Mouse (Mus musculus) heart, embryonic 10.5 days (tissue): ENCODE data around the gene Gan. TPM values are rescaled to one million over a fixed set of nuclear protein-coding genes. Genes with fewer than 3 reads are reported as not detected.
A peak's percentile ranks its signal among the peaks of the same experiment; 100 is the strongest.

ENCODE experiments used
- DNase-seq: peaks from one replicate; pipeline ENCODE4 v3.0.0-alpha.2; 2017; ENCODE audit warnings: low spot score
- H3K27ac ChIP-seq: fragments of 300-500 bp; sonication (generic); 2 replicates; pipeline ENCODE4 v1.5.1; 2016; ENCODE audit warnings: mild to moderate bottlenecking
- H3K27me3 ChIP-seq: fragments of 300-500 bp; sonication (generic); 2 replicates; pipeline ENCODE4 v1.6.1; 2016; ENCODE audit warnings: mild to moderate bottlenecking; ENCODE audit not compliant: poor library complexity, insufficient read depth, severe bottlenecking
- H3K36me3 ChIP-seq: fragments of 300-500 bp; sonication (generic); 2 replicates; pipeline ENCODE4 v1.6.1; 2016; ENCODE audit warnings: mild to moderate bottlenecking, moderate library complexity
- H3K4me1 ChIP-seq: fragments of 300-500 bp; sonication (generic); 2 replicates; pipeline ENCODE4 v1.6.1; 2016; ENCODE audit warnings: mild to moderate bottlenecking
- H3K4me3 ChIP-seq: fragments of 300-500 bp; sonication (generic); 2 replicates; pipeline ENCODE4 v1.5.1; 2016; ENCODE audit warnings: mild to moderate bottlenecking, moderate library complexity
- H3K9me3 ChIP-seq: fragments of 300-500 bp; sonication (generic); 2 replicates; pipeline ENCODE4 v1.6.1; 2016; ENCODE audit warnings: mild to moderate bottlenecking, moderate library complexity
- WGBS: fragments of 180-500 bp; shearing (Covaris S2); methylation state at CpG from one replicate; pipeline ENCODE4 v1.1.7; 2016; 5-methylcytosine and 5-hydroxymethylcytosine counted together
- polyA plus RNA-seq: library from polyadenylated mRNA; unstranded; fragments of >200 nt; fragmentation: Nextera tagmentation; extraction: Ambion mirVana; gene quantifications from 2 replicates; pipeline ENCODE4 v1.2.1, GENCODE M21; 2016

The Gan gene
- polyA plus RNA-seq, 1 experiment from 2014 or later: 1.9 TPM

- WGBS: 85% methylated on average over 4 of the region's 4 CpGs
- Histone ChIP-seq H3K27me3 (no peaks in the 10 kb centered on the region), H3K4me3 (no peak overlapping the region), H3K36me3 (peaks cover 54% of the 10 kb centered on the region), H3K9me3 (no peaks in the 10 kb centered on the region), H3K4me1 (peaks cover 56% of the 10 kb centered on the region), H3K27ac (no peak overlapping the region)
- DNase-seq: no peak
Measured at GRCm38 (mm10) chr8:117196593-117196992, 38.7 kb downstream of the Gan start.

DNA sequence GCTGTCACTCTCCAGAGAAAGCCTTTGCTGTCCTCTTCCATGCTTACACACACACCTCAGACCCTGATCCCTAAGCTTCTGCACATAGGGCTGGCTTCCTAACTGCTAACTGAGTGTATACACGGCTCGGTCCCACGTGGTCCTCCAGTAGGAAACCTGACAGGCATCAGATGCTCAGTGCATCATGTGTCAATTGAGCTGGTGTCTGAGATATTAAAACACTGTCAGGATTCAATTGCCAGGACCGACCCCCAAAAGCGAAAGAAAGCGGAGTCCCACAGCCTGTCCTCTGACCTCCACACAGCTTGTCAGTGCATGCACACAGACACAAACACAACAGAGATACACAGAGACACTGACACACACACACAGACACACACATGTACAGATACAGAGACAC, 39.6 kb downstream of the Gan start:
- H3K4me3 ChIP-seq: 0 out of 2 replicates have a peak overlapping the region, but pooled peaks have one; percentile 31
- peak overlapping the region; percentile 75 for H3K27ac ChIP-seq
- H3K27me3 ChIP-seq: no peaks in the 10 kb centered on the region
- no peak for DNase-seq
- H3K4me1 ChIP-seq: peaks cover 59% of the 10 kb centered on the region
- WGBS: 87% methylated on average over 6 of the region's 6 CpGs
- no peaks in the 10 kb centered on the region for H3K9me3 ChIP-seq
- peaks cover 47% of the 10 kb centered on the region for H3K36me3 ChIP-seq

DNA sequence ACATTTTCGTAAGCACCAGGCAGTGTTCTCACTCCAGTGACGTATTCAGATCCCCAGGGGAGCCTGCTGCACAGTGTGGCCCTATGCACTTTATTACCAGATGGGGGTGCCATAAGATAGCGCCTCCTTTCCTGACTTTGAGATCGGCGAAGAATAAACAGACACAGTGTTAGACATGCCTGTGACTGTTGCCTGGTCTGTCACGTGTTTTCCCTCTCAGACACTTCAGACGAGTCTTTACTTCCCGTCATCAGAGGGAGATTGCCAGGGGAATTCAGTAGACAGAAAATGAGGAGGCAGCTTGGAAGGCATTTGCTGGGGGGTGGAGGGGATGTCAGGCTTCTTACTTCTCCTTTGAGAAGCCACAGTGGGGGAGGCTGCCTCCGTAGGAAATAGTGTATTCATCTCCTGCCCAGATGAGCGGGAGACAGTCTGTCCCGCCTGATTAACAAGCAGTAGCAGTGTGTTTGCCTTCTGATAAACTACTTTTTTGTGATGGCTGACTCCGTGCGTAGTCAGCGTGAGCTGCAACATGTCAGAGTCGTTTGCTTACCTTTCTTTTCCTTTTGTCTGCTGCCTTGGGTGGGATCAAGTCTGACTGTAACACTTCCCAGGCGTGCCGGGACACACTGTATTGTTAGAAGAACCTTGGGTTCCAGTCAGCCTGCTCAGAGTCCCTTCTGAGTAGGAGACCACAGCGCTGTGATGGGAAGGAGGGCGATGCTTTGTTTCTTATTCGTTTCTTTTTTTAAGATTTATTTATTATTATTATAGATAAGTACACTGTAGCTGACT, 40.4 kb downstream of the Gan start:
- Histone ChIP-seq H3K27me3 (no peaks in the 10 kb centered on the region), H3K9me3 (no peaks in the 10 kb centered on the region), H3K36me3 (peaks cover 45% of the 10 kb centered on the region), H3K27ac (peak overlapping the region; percentile 75), H3K4me3 (peak overlapping the region; percentile 31; the same call in 1 of the 2 replicates), H3K4me1 (peaks cover 52% of the 10 kb centered on the region)
- DNase-seq: peak; percentile 87
- WGBS: 29% methylated on average over 20 of the region's 20 CpGs

GRCm38 (mm10) chr8:117199658-117200057, 41.7 kb downstream of the Gan start:
- no peaks in the 10 kb centered on the region for H3K27me3 ChIP-seq
- H3K27ac ChIP-seq: peak overlapping the region; percentile 75; the same call in 1 of the 2 replicates
- 23% methylated on average over 6 of the region's 6 CpGs for WGBS
- H3K36me3 ChIP-seq: peaks cover 44% of the 10 kb centered on the region
- peak; percentile 85 for DNase-seq
- peaks cover 51% of the 10 kb centered on the region for H3K4me1 ChIP-seq
- no peak overlapping the region for H3K4me3 ChIP-seq
- H3K9me3 ChIP-seq: no peaks in the 10 kb centered on the region

GRCm38 (mm10) chr8:117200346-117200745, 42.4 kb downstream of the Gan start:
- Histone ChIP-seq H3K4me3 (no peak overlapping the region), H3K27me3 (no peaks in the 10 kb centered on the region), H3K9me3 (no peaks in the 10 kb centered on the region), H3K36me3 (peaks cover 43% of the 10 kb centered on the region), H3K4me1 (peaks cover 51% of the 10 kb centered on the region), H3K27ac (peak overlapping the region; percentile 81)
- 48% methylated on average over 13 of the region's 13 CpGs for WGBS
- no peak for DNase-seq

DNA sequence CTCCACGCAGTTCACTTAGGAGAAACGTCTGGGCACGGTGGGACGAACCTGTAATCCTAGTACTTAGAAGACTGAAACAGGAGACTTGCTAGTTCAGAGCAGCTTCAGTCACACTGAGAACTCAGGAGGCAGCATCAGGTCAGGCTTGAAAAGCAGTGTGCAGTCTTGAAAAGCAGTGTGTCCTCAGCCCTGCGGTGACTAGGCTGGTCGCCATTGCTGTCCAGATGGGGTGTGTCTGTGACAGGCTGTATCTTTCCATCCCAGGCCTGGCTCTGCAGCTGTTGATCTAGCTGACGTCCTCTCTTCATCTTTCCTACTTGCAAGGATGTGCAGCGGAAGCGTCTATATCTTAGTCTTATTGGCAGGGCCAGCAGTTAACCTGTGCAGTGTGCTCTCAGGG, 42.9 kb downstream of the Gan start:
- H3K27me3 ChIP-seq: no peaks in the 10 kb centered on the region
- no peaks in the 10 kb centered on the region for H3K9me3 ChIP-seq
- H3K4me1 ChIP-seq: peaks cover 51% of the 10 kb centered on the region
- peak overlapping the region; percentile 81 for H3K27ac ChIP-seq
- peaks cover 40% of the 10 kb centered on the region for H3K36me3 ChIP-seq
- peak; percentile 89 for DNase-seq
- no peak overlapping the region for H3K4me3 ChIP-seq
- 74% methylated on average over 9 of the region's 9 CpGs for WGBS

DNA sequence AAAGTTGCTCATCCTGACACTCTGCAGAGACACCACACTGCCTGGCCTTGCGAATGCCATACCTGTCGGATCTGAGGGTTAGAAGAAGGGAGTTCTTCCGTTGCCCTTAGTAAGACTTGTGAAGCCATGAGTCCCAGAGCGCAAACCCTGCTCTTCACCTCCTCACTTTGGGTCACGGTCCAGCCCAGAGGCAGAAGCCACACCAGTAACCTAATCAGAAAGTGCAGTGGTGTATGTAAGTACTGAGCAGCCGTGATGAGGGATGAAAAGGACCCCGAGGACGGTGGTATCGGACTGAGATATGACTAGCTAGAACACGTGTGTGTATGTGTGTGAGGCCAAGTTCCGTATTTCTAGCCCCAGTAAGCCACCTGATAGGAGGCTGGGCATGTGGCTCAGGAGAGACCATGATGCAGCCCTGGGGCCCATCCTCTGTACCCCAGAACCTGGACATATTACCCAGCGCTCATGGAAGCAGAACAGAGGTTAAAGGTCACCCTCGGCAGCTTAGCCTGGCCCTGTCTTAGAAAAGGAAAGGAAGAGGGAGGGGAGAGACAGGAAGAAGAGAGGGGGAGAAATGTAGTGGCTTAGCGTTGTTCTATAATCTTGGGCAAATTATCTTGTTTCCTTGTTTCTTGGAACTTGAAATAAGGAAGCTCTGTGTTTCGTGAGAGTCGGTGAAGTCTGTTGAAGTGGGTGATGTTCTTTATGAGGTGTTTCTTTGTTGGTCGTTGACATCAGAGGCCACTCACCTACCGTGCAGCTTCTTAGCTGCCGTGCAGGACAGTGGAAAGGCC, 43.5 kb downstream of the Gan start:
- no peaks in the 10 kb centered on the region for H3K27me3 ChIP-seq
- peaks cover 51% of the 10 kb centered on the region for H3K4me1 ChIP-seq
- no peaks in the 10 kb centered on the region for H3K9me3 ChIP-seq
- 70% methylated on average over 19 of the region's 19 CpGs for WGBS
- no peak overlapping the region for H3K4me3 ChIP-seq
- H3K27ac ChIP-seq: peak overlapping the region; percentile 81
- H3K36me3 ChIP-seq: peaks cover 38% of the 10 kb centered on the region
- DNase-seq: no peak

DNA sequence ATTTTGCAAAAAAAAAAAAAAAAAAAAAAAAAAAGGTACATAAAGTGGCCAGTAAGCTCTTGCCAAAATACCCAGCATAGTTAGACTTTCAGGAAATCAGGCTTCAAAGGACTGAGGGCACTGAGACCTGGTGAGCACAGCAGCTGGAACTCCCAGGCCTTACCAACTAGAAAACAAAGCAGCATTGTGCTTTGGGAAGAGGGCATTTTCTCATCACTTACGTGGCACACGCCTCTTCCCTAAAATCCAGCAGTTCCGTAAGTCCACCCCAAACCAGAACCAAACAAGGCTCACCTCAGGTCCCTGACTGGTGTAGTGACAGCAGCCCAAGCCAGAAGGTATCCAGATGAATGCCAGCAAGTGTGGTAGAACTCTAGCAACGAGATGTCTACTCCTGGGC, 45.1 kb downstream of the Gan start:
- Histone ChIP-seq H3K4me3 (no peak overlapping the region), H3K27me3 (no peaks in the 10 kb centered on the region), H3K9me3 (no peaks in the 10 kb centered on the region), H3K36me3 (peaks cover 32% of the 10 kb centered on the region; the same call in 1 of the 2 replicates), H3K27ac (no peak overlapping the region), H3K4me1 (peaks cover 42% of the 10 kb centered on the region)
- no peak for DNase-seq
- 93% methylated on average over 4 of the region's 4 CpGs for WGBS

DNA sequence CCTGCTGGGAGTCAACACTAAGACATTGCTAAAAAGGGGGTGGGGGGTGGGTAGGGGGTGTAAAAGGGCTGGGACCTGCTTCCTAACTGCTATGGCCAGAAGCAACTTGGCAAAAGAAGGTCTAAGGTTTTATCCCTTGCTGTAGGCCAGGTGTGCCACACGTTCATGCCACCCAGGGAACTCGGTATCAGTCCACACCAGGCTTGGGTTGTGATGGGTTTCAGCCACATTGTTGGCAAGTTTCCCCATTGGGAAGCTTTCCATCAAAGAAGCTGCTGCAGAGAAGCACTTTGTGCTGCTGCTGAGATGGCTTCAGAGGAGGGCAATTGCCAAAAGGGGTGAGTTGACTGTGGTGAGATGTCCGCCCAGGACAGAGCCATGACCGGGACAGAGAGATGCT, 47.9 kb downstream of the Gan start:
- H3K9me3 ChIP-seq: no peaks in the 10 kb centered on the region
- no peak for DNase-seq
- H3K27ac ChIP-seq: no peak overlapping the region
- H3K27me3 ChIP-seq: no peaks in the 10 kb centered on the region
- H3K4me1 ChIP-seq: peaks cover 18% of the 10 kb centered on the region
- peaks cover 45% of the 10 kb centered on the region; the same call in 1 of the 2 replicates for H3K36me3 ChIP-seq
- H3K4me3 ChIP-seq: no peak overlapping the region
- WGBS: 89% methylated on average over 4 of the region's 4 CpGs

DNA sequence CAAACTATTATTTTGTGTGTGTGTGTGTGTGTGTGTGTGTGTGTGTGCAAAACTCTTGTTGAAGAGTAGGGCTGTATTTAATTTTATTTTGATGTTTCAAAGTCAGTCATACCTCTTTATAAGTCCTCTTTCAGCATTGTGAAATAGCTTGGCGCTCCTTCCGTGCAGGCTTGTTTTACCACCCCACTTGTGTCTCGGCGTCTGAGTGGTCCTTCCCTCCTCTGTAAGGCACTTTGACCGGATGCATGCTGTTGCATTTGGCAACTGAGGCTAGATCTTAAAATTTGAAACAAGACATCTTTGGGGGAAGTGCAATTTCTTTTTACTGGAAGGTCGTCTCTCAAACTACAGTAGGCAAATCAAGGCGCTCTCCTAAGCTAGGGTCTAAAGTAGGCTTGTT, 48.7 kb downstream of the Gan start:
- 94% methylated on average over 7 of the region's 7 CpGs for WGBS
- Histone ChIP-seq H3K4me3 (no peak overlapping the region), H3K27ac (no peak overlapping the region)

DNA sequence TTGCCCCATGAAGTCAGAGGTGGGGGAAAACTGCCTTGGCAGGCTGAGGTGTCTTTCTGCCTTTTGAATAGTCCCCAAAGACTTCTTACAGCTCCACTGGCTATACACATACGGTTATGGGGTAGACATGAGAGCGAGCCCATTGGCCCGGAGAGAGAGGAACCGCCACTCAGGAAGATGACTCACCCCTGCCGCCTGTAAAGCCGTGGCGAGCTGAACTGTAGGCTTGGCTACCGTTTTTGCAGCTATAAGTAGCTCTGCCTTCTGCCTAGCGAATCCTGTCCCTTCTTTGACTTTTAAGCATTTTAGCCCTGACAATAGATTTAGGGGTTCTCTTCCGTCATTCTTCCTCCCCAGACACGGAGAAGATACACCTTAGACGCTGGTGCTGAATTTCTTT, 51.2 kb downstream of the Gan start:
- 82% methylated on average over 12 of the region's 12 CpGs for WGBS
- Histone ChIP-seq H3K27me3 (no peaks in the 10 kb centered on the region), H3K9me3 (no peaks in the 10 kb centered on the region), H3K36me3 (peaks cover 38% of the 10 kb centered on the region; the same call in 1 of the 2 replicates), H3K4me1 (0 out of 2 replicates have a peak, but pooled peaks cover 15% of the 10 kb centered on the region), H3K4me3 (no peak overlapping the region), H3K27ac (no peak overlapping the region)
- no peak for DNase-seq

More for the DNA sequence above, 48.7 kb downstream of the Gan start:
- Histone ChIP-seq H3K36me3 (peaks cover 39% of the 10 kb centered on the region; the same call in 1 of the 2 replicates), H3K9me3 (no peaks in the 10 kb centered on the region), H3K4me1 (peaks cover 11% of the 10 kb centered on the region; the same call in 1 of the 2 replicates), H3K27me3 (no peaks in the 10 kb centered on the region)
- DNase-seq: no peak

- H3K36me3 ChIP-seq: peaks cover 35% of the 10 kb centered on the region; the same call in 1 of the 2 replicates
- H3K4me1 ChIP-seq: 0 out of 2 replicates have a peak, but pooled peaks cover 15% of the 10 kb centered on the region
- WGBS: 90% methylated on average over 11 of the region's 11 CpGs
- no peaks in the 10 kb centered on the region for H3K9me3 ChIP-seq
- no peak for DNase-seq
- H3K27me3 ChIP-seq: no peaks in the 10 kb centered on the region
- H3K4me3 ChIP-seq: no peak overlapping the region
- peak overlapping the region; percentile 10; the same call in 1 of the 2 replicates for H3K27ac ChIP-seq
Measured at GRCm38 (mm10) chr8:117212100-117212499, 54.2 kb downstream of the Gan start.

DNA sequence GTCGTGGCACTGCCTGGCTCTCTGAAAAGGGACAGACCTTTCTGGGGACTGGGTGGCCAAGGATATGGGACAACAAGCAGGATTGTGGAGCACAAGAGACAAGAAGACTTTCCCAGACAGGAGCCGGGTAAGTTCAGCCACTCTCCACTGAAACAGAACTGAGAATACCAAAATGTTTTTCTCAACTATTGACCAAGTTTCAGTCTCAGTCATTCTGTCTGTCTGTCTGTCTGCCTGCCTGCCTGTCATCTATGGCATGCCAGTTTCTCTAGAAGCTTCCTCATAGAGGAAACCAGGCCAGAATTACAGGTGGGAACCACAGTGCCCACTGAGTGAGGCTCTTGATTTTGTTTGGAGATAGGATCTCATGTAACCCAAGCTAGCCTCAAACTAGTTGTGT, 59.8 kb downstream of the Gan start:
- Histone ChIP-seq H3K36me3 (peaks cover 20% of the 10 kb centered on the region; the same call in 1 of the 2 replicates), H3K27me3 (no peaks in the 10 kb centered on the region), H3K27ac (no peak overlapping the region), H3K9me3 (no peaks in the 10 kb centered on the region), H3K4me1 (0 out of 2 replicates have a peak, but pooled peaks cover 5% of the 10 kb centered on the region), H3K4me3 (no peak overlapping the region)
- no peak for DNase-seq
- whole genome bisulfite sequencing: 85% methylated on average over 2 of the region's 2 CpGs
